Mouse (Mus musculus): Measurements from ENCODE around the gene Serpina6. TPM values are rescaled to one million over a fixed set of nuclear protein-coding genes. Genes with fewer than 3 reads are reported as not detected.
"Not testable (repeated sequence)": the region's sequence is repeated elsewhere in the genome, so short reads cannot be mapped to it uniquely, and the experiment has no call there.

The Serpina6 gene
- polyA plus RNA-seq (2016; fragmentation: Nextera tagmentation; extraction: Ambion mirVana) = 0.09 TPM in 1 of 2 replicates, not detected in the other

DNA sequence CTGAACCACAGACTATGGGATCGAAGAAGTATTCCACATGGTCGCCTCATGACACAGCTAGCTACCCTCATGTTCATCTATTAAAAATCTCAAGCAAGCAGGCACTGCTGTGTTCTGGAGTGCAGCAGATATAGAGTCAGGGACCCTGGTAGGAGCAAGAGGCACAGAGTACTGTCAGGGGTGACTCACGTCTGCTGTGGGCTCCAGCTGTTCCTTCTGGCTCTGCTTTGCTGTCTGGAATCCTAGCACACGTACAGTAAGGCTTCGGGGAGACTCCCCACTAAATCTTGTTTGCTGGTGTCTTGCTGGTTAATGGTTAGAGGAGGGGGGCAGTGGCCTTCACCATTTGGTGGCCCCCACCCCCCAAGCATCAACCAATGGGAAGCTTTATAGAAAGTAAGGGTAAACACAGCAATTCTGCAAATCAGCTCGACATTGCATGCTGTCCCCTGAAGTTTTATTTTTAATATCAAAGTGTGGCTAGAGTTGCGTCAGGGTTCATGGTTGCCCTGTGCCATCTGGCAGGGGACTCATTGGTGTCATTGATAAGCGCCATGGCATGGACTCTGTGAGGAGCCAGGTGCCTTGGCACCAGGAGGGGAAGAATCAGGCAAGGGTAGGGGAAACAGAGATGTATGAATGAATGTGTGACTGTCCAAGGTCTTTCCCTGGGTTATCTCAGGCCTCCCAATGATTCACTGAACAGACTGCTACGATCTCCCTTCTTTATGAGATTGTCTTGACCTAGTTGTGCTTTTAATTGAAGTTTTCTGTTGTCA is at the start of gene Serpina6:
TSS of gene Serpina6 (minus strand) at position 365 of the 779 bp plus-strand sequence.
- Histone ChIP-seq H3K9me3 (replicated peaks) (no peaks in the 10 kb centered on the region), H3K4me3 (no peak within 1 kb of the TSS), H3K36me3 (no peaks in the 10 kb centered on the region), H3K27ac (no peak within 1 kb of the TSS), H3K4me1 (no peaks in the 10 kb centered on the region), H3K27me3 (ENCODE audit: low read depth, poor library complexity, severe bottlenecking) (no peaks in the 10 kb centered on the region)
- 84% methylated on average over 9 of the region's 9 CpGs for WGBS
- DNase-seq (ENCODE audit: low spot score) = no peak

DNA sequence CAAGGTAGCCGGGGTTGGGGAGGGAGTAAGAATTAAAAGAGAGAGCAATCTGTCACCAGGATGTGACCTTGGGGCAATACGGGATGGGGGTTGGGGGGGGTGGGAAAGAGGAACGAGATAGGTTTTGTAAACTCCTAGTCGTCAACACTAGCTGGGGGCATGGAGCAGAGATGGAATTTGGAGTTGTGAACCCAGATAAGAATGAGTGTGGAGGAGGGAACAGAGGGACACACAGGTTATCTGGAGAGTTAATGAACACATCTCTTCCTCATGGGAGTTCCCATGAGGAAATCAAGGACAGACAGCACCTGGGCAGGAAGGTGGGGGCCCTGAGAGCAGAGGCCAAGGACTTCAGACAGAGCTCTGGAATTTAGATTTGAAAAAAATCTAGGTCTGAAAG is 49.1 kb upstream of the Serpina6 start:
- Histone ChIP-seq H3K4me3 (no peak overlapping the region), H3K27ac (no peak overlapping the region), H3K4me1 (no peaks in the 10 kb centered on the region)

DNA sequence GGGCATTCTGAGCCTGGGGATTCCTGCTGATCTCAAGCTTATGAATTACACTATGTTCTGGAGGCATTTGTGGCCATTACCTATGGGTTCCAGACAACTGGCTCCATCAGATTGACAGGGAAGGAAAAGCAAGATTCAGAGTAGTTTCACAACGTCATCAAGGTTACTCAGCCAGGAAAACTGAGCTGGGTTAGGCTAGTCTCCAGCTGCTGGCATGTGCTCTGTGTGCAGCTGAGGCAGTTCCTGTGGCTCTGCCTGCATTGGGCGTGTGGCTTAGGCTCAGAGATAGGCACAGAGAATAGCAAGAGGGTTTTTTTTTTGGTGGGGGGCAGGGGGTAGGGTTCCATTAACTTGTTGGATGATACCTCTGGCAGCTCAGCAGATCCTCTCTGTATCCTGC is 48.5 kb upstream of the Serpina6 start:
- Histone ChIP-seq H3K36me3 (no peaks in the 10 kb centered on the region), H3K27me3 (ENCODE audit: low read depth, poor library complexity, severe bottlenecking) (no peaks in the 10 kb centered on the region), H3K27ac (no peak overlapping the region), H3K4me1 (no peaks in the 10 kb centered on the region), H3K9me3 (replicated peaks) (no peaks in the 10 kb centered on the region), H3K4me3 (no peak overlapping the region)
- no peak for DNase-seq (ENCODE audit: low spot score)
- WGBS = 83% methylated on average over 2 of the region's 2 CpGs

More for the DNA sequence above, 49.1 kb upstream of the Serpina6 start:
- Histone ChIP-seq H3K9me3 (replicated peaks) (no peaks in the 10 kb centered on the region), H3K27me3 (ENCODE audit: low read depth, poor library complexity, severe bottlenecking) (no peaks in the 10 kb centered on the region), H3K36me3 (no peaks in the 10 kb centered on the region)
- WGBS = 71% methylated on average over 4 of the region's 4 CpGs
- no peak for DNase-seq (ENCODE audit: low spot score)

DNA sequence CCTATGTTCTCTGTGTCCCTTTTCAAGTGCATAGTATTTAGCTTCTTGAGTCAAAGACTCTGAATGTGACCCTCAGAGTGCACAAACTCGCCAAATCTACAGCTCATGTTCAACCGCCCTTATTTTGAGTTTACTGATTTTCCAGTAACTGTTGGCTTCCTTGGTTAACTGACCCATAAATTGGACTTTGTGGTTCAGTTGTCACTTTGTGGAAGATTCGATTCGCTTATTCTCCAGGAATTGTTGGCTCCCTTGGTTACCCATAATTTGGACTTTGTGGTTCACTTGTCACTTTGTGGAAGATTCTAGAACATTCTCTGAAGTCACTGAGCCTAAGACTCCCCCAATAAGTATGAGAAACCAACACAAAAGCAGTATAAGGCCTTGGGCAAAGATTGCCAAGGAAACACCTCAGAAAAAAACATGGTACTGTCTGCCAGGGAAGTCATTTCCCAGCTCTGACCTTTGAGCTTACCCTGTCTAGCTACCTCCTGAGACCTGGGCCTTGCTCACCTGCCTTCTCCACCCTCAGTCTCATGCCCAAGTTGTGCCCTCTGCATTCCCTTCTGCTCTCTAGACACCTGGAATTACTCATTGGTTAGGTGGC is 43.2 kb upstream of the Serpina6 start:
- H3K4me1 ChIP-seq = no peaks in the 10 kb centered on the region
- H3K9me3 ChIP-seq (replicated peaks) = no peaks in the 10 kb centered on the region
- no peak overlapping the region for H3K27ac ChIP-seq
- no peak overlapping the region for H3K4me3 ChIP-seq
- no peaks in the 10 kb centered on the region for H3K27me3 ChIP-seq (ENCODE audit: low read depth, poor library complexity, severe bottlenecking)
- DNase-seq (ENCODE audit: low spot score) = no peak
- H3K36me3 ChIP-seq = no peaks in the 10 kb centered on the region
- WGBS = 91% methylated on average over 4 of the region's 4 CpGs

DNA sequence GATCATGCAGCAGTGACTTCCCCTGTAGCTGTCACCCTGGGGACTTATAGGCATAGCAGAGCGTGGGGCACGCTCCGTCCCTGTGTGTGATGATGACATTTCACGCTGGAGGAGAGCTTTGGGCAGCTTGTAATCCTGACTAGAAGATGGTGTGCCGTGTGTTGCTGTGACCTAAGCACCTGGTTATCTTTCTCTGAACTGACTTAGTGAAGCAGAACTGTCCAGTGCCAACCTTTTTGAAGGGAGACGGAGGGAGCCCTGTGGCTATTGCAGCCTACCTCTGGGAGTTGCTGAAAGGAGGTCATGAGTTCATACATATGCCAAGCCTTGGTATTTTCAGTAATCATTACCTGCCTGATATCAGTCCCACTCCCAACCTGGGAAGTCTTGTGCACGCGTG is 38.4 kb upstream of the Serpina6 start, which contains the start of gene Serpina1f:
TSS of gene Serpina1f (minus strand) at position 101 of the 400 bp plus-strand sequence.
- H3K27ac ChIP-seq = no peak within 1 kb of the TSS
- no peak within 1 kb of the TSS for H3K4me3 ChIP-seq
- H3K27me3 ChIP-seq (ENCODE audit: low read depth, poor library complexity, severe bottlenecking) = no peaks in the 10 kb centered on the region
- H3K36me3 ChIP-seq = no peaks in the 10 kb centered on the region
- DNase-seq (ENCODE audit: low spot score) = no peak
- H3K4me1 ChIP-seq = no peaks in the 10 kb centered on the region
- H3K9me3 ChIP-seq (replicated peaks) = no peaks in the 10 kb centered on the region
- WGBS = 92% methylated on average over 8 of the region's 8 CpGs

DNA sequence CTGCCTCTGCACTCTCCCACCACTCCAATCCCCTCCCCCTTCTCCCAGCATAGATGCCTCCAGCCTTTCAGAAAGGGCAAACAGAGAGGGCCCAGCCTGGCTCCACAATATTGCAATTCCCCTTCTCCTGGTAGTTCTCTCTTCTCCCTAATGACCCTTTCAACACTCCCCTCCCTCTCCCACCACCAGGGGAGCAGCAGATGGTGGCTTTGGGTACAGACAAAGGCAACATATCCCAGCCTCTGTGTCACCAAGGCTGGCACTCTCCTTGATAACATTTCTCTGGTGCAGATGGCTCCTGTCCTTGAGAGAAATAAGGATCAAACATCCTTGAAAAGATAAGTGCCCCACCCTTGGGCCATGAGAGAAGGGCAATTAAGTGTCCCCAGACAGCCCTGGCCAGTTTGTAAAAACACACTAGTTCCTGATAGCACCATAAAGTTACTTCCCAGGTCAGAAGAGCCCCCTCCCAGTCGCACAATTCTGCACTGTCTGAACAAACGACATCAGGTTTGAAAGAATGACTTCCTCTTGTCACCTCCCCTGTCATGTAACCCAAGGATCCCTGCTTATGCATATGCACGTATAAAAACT is 31.3 kb upstream of the Serpina6 start:
- WGBS = 16% methylated on average over 3 of the region's 3 CpGs
- H3K4me1 ChIP-seq = peaks cover 4% of the 10 kb centered on the region; the same call in 1 of the 2 replicates
- H3K4me3 ChIP-seq = no peak overlapping the region
- H3K36me3 ChIP-seq = no peaks in the 10 kb centered on the region
- no peaks in the 10 kb centered on the region for H3K9me3 ChIP-seq (replicated peaks)
- H3K27ac ChIP-seq = no peak overlapping the region
- no peak for DNase-seq (ENCODE audit: low spot score)
- H3K27me3 ChIP-seq (ENCODE audit: low read depth, poor library complexity, severe bottlenecking) = no peaks in the 10 kb centered on the region

DNA sequence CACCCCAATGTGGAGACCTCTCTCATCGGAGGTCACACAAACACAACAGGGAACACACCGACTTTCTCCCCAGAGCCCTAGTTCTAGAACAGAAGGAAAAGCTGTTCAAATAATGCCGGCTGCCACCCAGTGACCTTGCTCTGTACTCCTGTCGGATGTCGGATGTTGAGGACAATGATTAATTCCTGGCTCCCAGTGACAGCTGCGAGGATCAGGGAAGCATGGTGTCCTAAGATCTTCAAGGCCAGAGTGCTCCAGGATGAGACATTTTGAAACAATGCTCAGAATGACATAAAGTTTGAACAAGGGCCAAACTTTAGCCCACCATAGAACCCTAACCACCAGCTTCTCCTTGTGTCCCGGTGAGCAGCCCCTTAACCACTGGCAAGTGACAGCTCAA is 30.0 kb upstream of the Serpina6 start:
- DNase-seq (ENCODE audit: low spot score) = no peak
- WGBS = 67% methylated on average over 7 of the region's 7 CpGs
- no peak overlapping the region for H3K4me3 ChIP-seq
- peaks cover 4% of the 10 kb centered on the region; the same call in 1 of the 2 replicates for H3K4me1 ChIP-seq
- H3K27me3 ChIP-seq (ENCODE audit: low read depth, poor library complexity, severe bottlenecking) = no peaks in the 10 kb centered on the region
- no peaks in the 10 kb centered on the region for H3K36me3 ChIP-seq
- no peak overlapping the region for H3K27ac ChIP-seq
- H3K9me3 ChIP-seq (replicated peaks) = no peaks in the 10 kb centered on the region

DNA sequence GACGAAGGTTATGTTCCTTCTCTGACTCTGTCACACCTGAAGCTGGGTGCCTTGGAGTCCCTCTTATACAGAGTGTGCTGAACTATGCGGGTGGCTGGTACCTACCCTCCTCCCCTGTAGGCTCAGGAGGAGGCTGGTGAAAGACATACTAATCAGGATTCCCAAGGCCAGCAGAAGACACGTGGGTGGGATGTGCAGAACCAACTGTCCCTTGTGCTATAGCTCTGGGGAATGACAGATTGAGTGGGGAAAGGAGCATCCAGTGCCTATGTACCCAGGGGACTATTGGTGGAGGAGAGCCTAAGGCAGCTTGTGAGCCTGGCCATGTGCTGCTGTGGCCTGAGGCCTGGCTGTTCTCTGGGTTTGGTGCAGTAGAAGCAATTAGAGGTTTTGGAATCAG is 29.0 kb upstream of the Serpina6 start:
- no peak for DNase-seq (ENCODE audit: low spot score)
- peaks cover 4% of the 10 kb centered on the region; the same call in 1 of the 2 replicates for H3K4me1 ChIP-seq
- 84% methylated on average over 3 of the region's 3 CpGs for WGBS

DNA sequence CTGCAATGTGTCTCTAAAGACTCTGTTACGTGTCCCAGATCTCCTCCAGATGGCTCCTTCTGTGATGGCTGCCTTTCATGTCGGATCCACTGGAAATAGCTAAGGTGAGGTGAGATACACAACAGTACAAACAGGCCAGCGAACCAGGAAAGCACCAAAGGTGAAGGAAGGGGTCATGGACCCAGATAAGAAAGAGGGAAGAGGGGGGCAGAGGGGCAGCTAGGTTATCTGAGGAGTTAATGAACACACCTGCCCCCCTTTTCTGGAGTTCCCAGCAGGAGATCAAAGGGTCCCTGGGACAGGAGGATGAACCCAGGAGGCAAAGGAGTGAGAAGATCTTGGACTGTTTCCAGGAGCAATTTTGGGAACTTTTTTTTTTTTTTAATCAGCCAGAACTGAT is 28.4 kb upstream of the Serpina6 start:
- H3K4me3 ChIP-seq = no peak overlapping the region
- H3K4me1 ChIP-seq = peaks cover 4% of the 10 kb centered on the region; the same call in 1 of the 2 replicates
- 46% methylated on average over 3 of the region's 3 CpGs for WGBS
- no peaks in the 10 kb centered on the region for H3K36me3 ChIP-seq
- H3K27me3 ChIP-seq (ENCODE audit: low read depth, poor library complexity, severe bottlenecking) = no peaks in the 10 kb centered on the region
- H3K27ac ChIP-seq = no peak overlapping the region
- DNase-seq (ENCODE audit: low spot score) = no peak
- no peaks in the 10 kb centered on the region for H3K9me3 ChIP-seq (replicated peaks)

More for the DNA sequence above, 29.0 kb upstream of the Serpina6 start:
- H3K9me3 ChIP-seq (replicated peaks) = no peaks in the 10 kb centered on the region
- H3K4me3 ChIP-seq = no peak overlapping the region
- H3K36me3 ChIP-seq = no peaks in the 10 kb centered on the region
- no peaks in the 10 kb centered on the region for H3K27me3 ChIP-seq (ENCODE audit: low read depth, poor library complexity, severe bottlenecking)
- H3K27ac ChIP-seq = no peak overlapping the region

DNA sequence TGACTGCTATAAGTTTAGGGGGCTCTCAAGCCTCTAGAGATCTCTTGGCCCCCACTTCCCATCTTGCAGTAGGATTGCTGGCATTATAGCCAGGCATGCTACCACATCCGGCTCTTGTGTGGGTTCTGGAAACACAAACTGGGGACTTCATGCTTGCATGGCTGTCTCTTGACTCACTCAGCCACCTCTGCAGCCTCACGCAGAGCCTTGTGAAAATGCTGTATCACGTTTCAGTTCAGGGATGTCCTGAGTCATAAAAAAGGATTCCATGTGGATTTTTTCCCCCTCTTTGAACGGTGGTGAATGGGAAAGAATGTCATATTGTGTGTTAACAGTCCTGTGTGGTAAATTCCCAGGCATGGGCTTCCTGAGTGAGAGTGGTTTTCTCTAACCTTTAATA is 26.8 kb upstream of the Serpina6 start:
- no peak for DNase-seq (ENCODE audit: low spot score)
- Histone ChIP-seq H3K36me3 (no peaks in the 10 kb centered on the region), H3K4me1 (peaks cover 4% of the 10 kb centered on the region; the same call in 1 of the 2 replicates), H3K27me3 (ENCODE audit: low read depth, poor library complexity, severe bottlenecking) (no peaks in the 10 kb centered on the region), H3K9me3 (replicated peaks) (no peaks in the 10 kb centered on the region), H3K27ac (no peak overlapping the region), H3K4me3 (no peak overlapping the region)
- WGBS = 55% methylated on average over 4 of the region's 4 CpGs

DNA sequence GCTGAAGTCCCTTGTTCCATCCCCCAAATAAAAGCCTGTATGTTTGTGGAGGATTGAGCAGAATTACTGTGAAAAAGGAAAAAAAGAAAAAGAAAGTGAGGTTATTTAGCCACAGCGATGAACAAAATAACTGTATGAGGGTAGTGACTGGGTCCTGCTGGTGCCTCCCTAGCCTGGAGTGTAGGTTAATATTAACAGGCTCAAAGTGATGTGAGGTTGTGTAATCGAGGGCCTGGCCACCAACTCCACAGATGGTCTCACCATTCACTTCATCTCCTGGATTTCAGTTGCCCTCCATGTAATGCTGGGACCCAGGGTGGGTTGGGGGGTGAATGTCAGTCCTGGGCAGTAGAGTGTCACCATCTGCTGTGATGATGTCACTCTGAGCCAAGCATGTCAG is 24.7 kb upstream of the Serpina6 start:
- Histone ChIP-seq H3K9me3 (replicated peaks) (no peaks in the 10 kb centered on the region), H3K4me3 (no peak overlapping the region), H3K27me3 (ENCODE audit: low read depth, poor library complexity, severe bottlenecking) (no peaks in the 10 kb centered on the region), H3K4me1 (no peaks in the 10 kb centered on the region), H3K36me3 (no peaks in the 10 kb centered on the region), H3K27ac (no peak overlapping the region)
- WGBS = 80% methylated on average over 2 of the region's 2 CpGs
- DNase-seq (ENCODE audit: low spot score) = no peak

DNA sequence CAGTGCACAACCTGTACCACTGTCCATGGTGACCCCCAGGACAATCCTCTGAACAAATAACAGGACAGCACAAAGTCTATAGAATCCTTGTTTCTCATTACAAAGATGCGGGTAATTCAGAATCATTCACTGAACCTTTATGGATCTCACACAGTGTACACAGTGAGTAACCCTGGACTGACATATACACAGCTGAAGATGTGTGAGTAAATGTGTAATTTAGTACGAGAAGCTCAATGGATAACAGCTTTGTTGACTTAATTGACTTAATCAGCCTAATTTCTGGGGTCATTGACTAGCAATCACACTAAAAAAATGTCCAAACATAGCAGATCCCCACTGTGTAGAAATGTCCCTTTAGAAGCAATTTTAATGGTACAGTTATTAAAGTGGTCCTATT is 24.2 kb upstream of the Serpina6 start:
- no peak overlapping the region for H3K27ac ChIP-seq
- H3K9me3 ChIP-seq (replicated peaks) = no peaks in the 10 kb centered on the region
- no peaks in the 10 kb centered on the region for H3K27me3 ChIP-seq (ENCODE audit: low read depth, poor library complexity, severe bottlenecking)
- H3K4me1 ChIP-seq = no peaks in the 10 kb centered on the region
- no peak for DNase-seq (ENCODE audit: low spot score)
- 91% methylated on average over 2 of the region's 2 CpGs for WGBS
- no peaks in the 10 kb centered on the region for H3K36me3 ChIP-seq
- no peak overlapping the region for H3K4me3 ChIP-seq

DNA sequence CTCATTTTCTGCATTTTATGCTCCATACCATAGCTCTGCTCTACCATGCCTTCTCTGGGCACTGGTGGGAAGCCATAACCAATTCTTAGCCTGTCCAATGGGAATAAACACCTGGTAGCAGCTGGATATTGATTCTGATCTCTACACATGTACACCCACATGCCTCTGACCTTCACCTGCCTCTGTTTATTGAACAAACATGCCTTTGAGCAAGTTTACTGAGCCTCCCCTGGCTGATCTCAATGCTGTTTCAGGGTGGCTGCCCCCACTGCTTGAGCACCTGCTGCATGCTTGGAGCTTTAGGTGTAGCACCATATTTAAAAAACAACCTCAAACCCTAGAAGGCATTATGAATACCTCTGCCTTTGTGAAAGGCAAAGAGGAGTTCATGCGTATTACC is 22.8 kb upstream of the Serpina6 start:
- H3K4me3 ChIP-seq; H3K36me3 ChIP-seq; DNase-seq (ENCODE audit: low spot score); H3K9me3 ChIP-seq (replicated peaks); H3K27ac ChIP-seq; H3K27me3 ChIP-seq (ENCODE audit: low read depth, poor library complexity, severe bottlenecking); H3K4me1 ChIP-seq: not testable (repeated sequence)
- 89% methylated on average over 1 of the region's 1 CpGs for WGBS
